Mouse (Mus musculus) embryonic fibroblast, embryonic 13.5 days (primary cell): ENCODE measurements around the gene Cacnb3.
A peak's percentile ranks its signal among the peaks of the same experiment; 100 is the strongest.

ENCODE experiments used
- CTCF ChIP-seq: IDR thresholded peaks from 2 replicates; pipeline ENCODE4 v1.5.1; 2011; ENCODE audit warnings: mild to moderate bottlenecking, control low read depth, low read length, moderate library complexity, borderline replicate concordance; ENCODE audit not compliant: insufficient read depth
- POLR2A ChIP-seq: IDR thresholded peaks from 2 replicates; pipeline ENCODE4 v1.6.1; 2011; ENCODE audit warnings: low read depth, mild to moderate bottlenecking, control low read depth, low read length, moderate library complexity

DNA sequence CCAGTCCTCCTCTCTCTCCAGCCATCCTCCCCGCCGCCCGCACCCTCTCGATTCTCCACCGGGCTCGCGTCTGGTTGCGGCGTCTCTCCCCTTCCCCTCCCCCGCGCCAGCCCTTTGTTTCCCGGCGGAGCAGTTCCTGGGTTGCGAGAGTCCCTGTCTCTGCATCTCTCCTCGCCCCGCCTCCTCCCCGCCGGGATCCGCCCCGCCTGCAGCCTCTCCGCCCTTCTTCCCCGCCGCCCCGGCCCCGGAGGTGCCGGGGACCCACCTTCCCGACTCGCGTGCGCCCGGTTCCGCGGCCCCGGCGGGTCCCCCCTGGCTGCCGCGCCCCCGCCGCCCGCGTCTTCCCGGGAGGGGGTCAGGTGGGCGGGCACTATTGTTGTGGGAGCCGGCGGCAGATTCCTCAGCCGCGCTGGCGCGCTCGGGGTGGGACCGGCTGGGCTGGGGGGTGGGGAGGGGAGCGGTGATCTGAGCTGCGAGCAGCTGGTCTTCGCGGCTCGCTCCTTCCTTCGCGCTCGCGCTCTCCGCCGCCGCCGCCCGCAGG lies 4.0 kb downstream of the Cacnb3 start:
- TF ChIP-seq CTCF (no peak), POLR2A (peak; percentile 74)
